Mouse (Mus musculus): ENCODE results near the gene Lrrc75a. TPM values are rescaled to one million over a fixed set of nuclear protein-coding genes. Genes with fewer than 3 reads are reported as not detected.

Gene Lrrc75a
- 18.6 and 19.6 TPM in 2 replicates for polyA plus RNA-seq (2016; fragmentation: Nextera tagmentation; extraction: Ambion mirVana)

- peaks cover 50% of the 10 kb centered on the region for H3K4me1 ChIP-seq (replicated peaks)
- no peaks in the 10 kb centered on the region for H3K9me3 ChIP-seq (replicated peaks)
- H3K9ac ChIP-seq, result peak within 1 kb of the TSS; percentile 97
- H3K4me3 ChIP-seq, result peak within 1 kb of the TSS; percentile 98
- H3K36me3 ChIP-seq, result peaks cover 15% of the 10 kb centered on the region
- whole genome bisulfite sequencing, result 1% methylated on average over 48 of the region's 86 CpGs
- ATAC-seq (ENCODE audit: insufficient number of reproducible peaks, low FRiP score), result no peak; the same call in none of the 2 replicates
- no peaks in the 10 kb centered on the region for H3K27me3 ChIP-seq (replicated peaks)
- H3K27ac ChIP-seq (ENCODE audit: poor library complexity, severe bottlenecking), result peak within 1 kb of the TSS; percentile 95
- H3K4me2 ChIP-seq, result peak within 1 kb of the TSS; percentile 96
Observed at GRCm38 (mm10) chr11:62647661-62648590, at the start of gene Lrrc75a. Gene Lrrc75a, minus strand, starts transcription at chr11:62648523.

GRCm38 (mm10) chr11:62695126-62695525, 46.8 kb upstream of the Lrrc75a start:
- H3K9me3 ChIP-seq (replicated peaks), result no peaks in the 10 kb centered on the region
- no peak for ATAC-seq (ENCODE audit: insufficient number of reproducible peaks, low FRiP score)
- no peaks in the 10 kb centered on the region for H3K27me3 ChIP-seq (replicated peaks)
- no peak overlapping the region for H3K9ac ChIP-seq
- H3K36me3 ChIP-seq, result no peaks in the 10 kb centered on the region
- no peak overlapping the region for H3K4me2 ChIP-seq
- WGBS, result 87% methylated on average over 8 of the region's 8 CpGs
- no peak overlapping the region for H3K4me3 ChIP-seq
- no peaks in the 10 kb centered on the region for H3K4me1 ChIP-seq (replicated peaks)
- H3K27ac ChIP-seq (ENCODE audit: poor library complexity, severe bottlenecking), result no peak overlapping the region

GRCm38 (mm10) chr11:62693299-62694184, 45.2 kb upstream of the Lrrc75a start:
- H3K36me3 ChIP-seq, result no peaks in the 10 kb centered on the region
- H3K9ac ChIP-seq, result no peak overlapping the region
- H3K4me3 ChIP-seq, result no peak overlapping the region
- H3K4me2 ChIP-seq, result no peak overlapping the region
- no peaks in the 10 kb centered on the region for H3K4me1 ChIP-seq (replicated peaks)
- no peaks in the 10 kb centered on the region for H3K27me3 ChIP-seq (replicated peaks)
- no peaks in the 10 kb centered on the region for H3K9me3 ChIP-seq (replicated peaks)
- ATAC-seq (ENCODE audit: insufficient number of reproducible peaks, low FRiP score), result no peak
- WGBS, result 23% methylated on average over 11 of the region's 11 CpGs
- no peak overlapping the region for H3K27ac ChIP-seq (ENCODE audit: poor library complexity, severe bottlenecking)

GRCm38 (mm10) chr11:62691592-62691991, 43.3 kb upstream of the Lrrc75a start:
- ATAC-seq (ENCODE audit: insufficient number of reproducible peaks, low FRiP score), result no peak
- no peak overlapping the region for H3K4me3 ChIP-seq
- H3K4me1 ChIP-seq (replicated peaks), result no peaks in the 10 kb centered on the region
- 78% methylated on average over 3 of the region's 3 CpGs for WGBS
- no peak overlapping the region for H3K27ac ChIP-seq (ENCODE audit: poor library complexity, severe bottlenecking)
- no peak overlapping the region for H3K4me2 ChIP-seq
- H3K27me3 ChIP-seq (replicated peaks), result no peaks in the 10 kb centered on the region
- no peaks in the 10 kb centered on the region for H3K36me3 ChIP-seq
- H3K9ac ChIP-seq, result no peak overlapping the region
- H3K9me3 ChIP-seq (replicated peaks), result no peaks in the 10 kb centered on the region

- peaks cover 3% of the 10 kb centered on the region for H3K4me1 ChIP-seq (replicated peaks)
- WGBS, result 83% methylated on average over 4 of the region's 4 CpGs
- no peaks in the 10 kb centered on the region for H3K36me3 ChIP-seq
- no peak overlapping the region for H3K9ac ChIP-seq
- no peak overlapping the region for H3K4me3 ChIP-seq
- no peaks in the 10 kb centered on the region for H3K9me3 ChIP-seq (replicated peaks)
- no peak overlapping the region for H3K27ac ChIP-seq (ENCODE audit: poor library complexity, severe bottlenecking)
- H3K27me3 ChIP-seq (replicated peaks), result no peaks in the 10 kb centered on the region
- H3K4me2 ChIP-seq, result no peak overlapping the region
- ATAC-seq (ENCODE audit: insufficient number of reproducible peaks, low FRiP score), result no peak
Observed at GRCm38 (mm10) chr11:62679954-62680353, 31.6 kb upstream of the Lrrc75a start.

GRCm38 (mm10) chr11:62678778-62679354, 30.5 kb upstream of the Lrrc75a start:
- no peak for ATAC-seq (ENCODE audit: insufficient number of reproducible peaks, low FRiP score)
- WGBS, result 78% methylated on average over 7 of the region's 7 CpGs

GRCm38 (mm10) chr11:62676290-62676596, 27.9 kb upstream of the Lrrc75a start:
- Histone ChIP-seq H3K4me3 (no peak overlapping the region), H3K4me1 (replicated peaks) (peaks cover 3% of the 10 kb centered on the region), H3K9me3 (replicated peaks) (no peaks in the 10 kb centered on the region), H3K9ac (peak overlapping the region; percentile 76; the same call in 1 of the 2 replicates), H3K4me2 (peak overlapping the region; percentile 68; the same call in 1 of the 2 replicates), H3K27ac (ENCODE audit: poor library complexity, severe bottlenecking) (no peak overlapping the region), H3K27me3 (replicated peaks) (no peaks in the 10 kb centered on the region), H3K36me3 (no peaks in the 10 kb centered on the region)
- WGBS, result 91% methylated on average over 4 of the region's 4 CpGs
- ATAC-seq (ENCODE audit: insufficient number of reproducible peaks, low FRiP score), result no peak

More at GRCm38 (mm10) chr11:62678778-62679354, 30.5 kb upstream of the Lrrc75a start:
- no peak overlapping the region for H3K9ac ChIP-seq
- H3K4me3 ChIP-seq, result no peak overlapping the region
- H3K9me3 ChIP-seq (replicated peaks), result no peaks in the 10 kb centered on the region
- no peak overlapping the region for H3K4me2 ChIP-seq
- no peaks in the 10 kb centered on the region for H3K27me3 ChIP-seq (replicated peaks)
- no peaks in the 10 kb centered on the region for H3K36me3 ChIP-seq
- no peak overlapping the region for H3K27ac ChIP-seq (ENCODE audit: poor library complexity, severe bottlenecking)
- peaks cover 3% of the 10 kb centered on the region for H3K4me1 ChIP-seq (replicated peaks)

- peak; percentile 83 for ATAC-seq (ENCODE audit: insufficient number of reproducible peaks, low FRiP score)
- Histone ChIP-seq H3K4me1 (replicated peaks) (peaks cover 3% of the 10 kb centered on the region), H3K9me3 (replicated peaks) (no peaks in the 10 kb centered on the region), H3K4me2 (peak overlapping the region; percentile 68), H3K9ac (peak overlapping the region; percentile 76), H3K36me3 (no peaks in the 10 kb centered on the region), H3K27me3 (replicated peaks) (no peaks in the 10 kb centered on the region), H3K27ac (ENCODE audit: poor library complexity, severe bottlenecking) (no peak overlapping the region), H3K4me3 (peak overlapping the region; percentile 38)
- 19% methylated on average over 17 of the region's 17 CpGs for WGBS
Observed at GRCm38 (mm10) chr11:62675480-62676289, 27.4 kb upstream of the Lrrc75a start.

- ATAC-seq (ENCODE audit: insufficient number of reproducible peaks, low FRiP score), result no peak; the same call in 1 of the 2 replicates
- Histone ChIP-seq H3K36me3 (peaks cover 18% of the 10 kb centered on the region), H3K4me3 (no peak overlapping the region), H3K4me1 (replicated peaks) (peaks cover 13% of the 10 kb centered on the region), H3K4me2 (peak overlapping the region; percentile 40; the same call in 1 of the 2 replicates), H3K9ac (no peak overlapping the region), H3K9me3 (replicated peaks) (no peaks in the 10 kb centered on the region), H3K27me3 (replicated peaks) (no peaks in the 10 kb centered on the region), H3K27ac (ENCODE audit: poor library complexity, severe bottlenecking) (no peak overlapping the region)
- WGBS, result 75% methylated on average over 6 of the region's 6 CpGs
Observed at GRCm38 (mm10) chr11:62670006-62670405, 21.7 kb upstream of the Lrrc75a start.

- Histone ChIP-seq H3K9me3 (replicated peaks) (no peaks in the 10 kb centered on the region), H3K36me3 (peaks cover 24% of the 10 kb centered on the region), H3K4me2 (peak overlapping the region; percentile 40), H3K27ac (ENCODE audit: poor library complexity, severe bottlenecking) (peak overlapping the region; percentile 38; the same call in 1 of the 2 replicates), H3K9ac (no peak overlapping the region), H3K4me1 (replicated peaks) (peaks cover 13% of the 10 kb centered on the region), H3K27me3 (replicated peaks) (no peaks in the 10 kb centered on the region), H3K4me3 (no peak overlapping the region)
- 32% methylated on average over 12 of the region's 12 CpGs for WGBS
- ATAC-seq (ENCODE audit: insufficient number of reproducible peaks, low FRiP score), result no peak
Observed at GRCm38 (mm10) chr11:62669471-62669870, 21.1 kb upstream of the Lrrc75a start.
